Mouse (Mus musculus) lung, adult 2 months (tissue): ENCODE measurements at regions not wholly inside any gene's neighbourhood (a gene's known extent, or its start where the extent isn't known, plus 50 kb on each side); places are given as distances from the start of the nearest gene placed in this dataset.
"Not testable (repeated sequence)": the region's sequence is repeated elsewhere in the genome, so short reads cannot be mapped to it uniquely, and the experiment has no call there.

ENCODE experiments used
- DNase-seq: peaks from one replicate; pipeline ENCODE4 v3.0.0; 2022
- H3K4me1 ChIP-seq: fragments of 200-500 bp; 2 replicates; pipeline ENCODE4 v1.6.1; 2011; ENCODE audit warnings: low read length; ENCODE audit not compliant: control insufficient read depth, insufficient read depth
- H3K4me3 ChIP-seq: fragments of 200-500 bp; replicated peaks from 2 replicates; pipeline ENCODE3; 2011; ENCODE audit warnings: low read depth, mild to moderate bottlenecking, control low read depth, low read length; ENCODE audit errors: extremely low read depth
- WGBS: fragments of 180-500 bp; shearing (Covaris S2); methylation state at CpG from one replicate; pipeline ENCODE4 v1.1.7; 2018; 5-methylcytosine and 5-hydroxymethylcytosine counted together

- 15% methylated on average over 12 of the region's 16 CpGs for WGBS
- not testable (repeated sequence) for DNase-seq, H3K4me1 ChIP-seq, H3K4me3 ChIP-seq
Observed at GRCm38 (mm10) chr6:114538185-114538584, 104.7 kb upstream of the Atg7 start.

GRCm38 (mm10) chr6:114550096-114550669 lies 92.7 kb upstream of the Atg7 start:
- not testable (repeated sequence) for H3K4me1 ChIP-seq, H3K4me3 ChIP-seq
- WGBS: 31% methylated on average over 23 of the region's 23 CpGs
- peak; percentile 3 for DNase-seq

GRCm38 (mm10) chr6:114553072-114553471 lies 89.8 kb upstream of the Atg7 start:
- not testable (repeated sequence) for DNase-seq, H3K4me3 ChIP-seq, H3K4me1 ChIP-seq
- WGBS: 68% methylated on average over 4 of the region's 12 CpGs

- WGBS: 21% methylated on average over 5 of the region's 15 CpGs
- H3K4me1 ChIP-seq, H3K4me3 ChIP-seq, DNase-seq: not testable (repeated sequence)
Observed at GRCm38 (mm10) chr6:114555186-114555585, 87.7 kb upstream of the Atg7 start.

GRCm38 (mm10) chr6:114577319-114577718 lies 65.6 kb upstream of the Atg7 start:
- not testable (repeated sequence) for H3K4me1 ChIP-seq, H3K4me3 ChIP-seq
- DNase-seq: peak; percentile 24
- 22% methylated on average over 8 of the region's 15 CpGs for WGBS
